Mouse (Mus musculus) lung, postnatal 0 days (tissue): Measurements from ENCODE around the gene Slco1c1.

ENCODE experiments used
- CTCF ChIP-seq: IDR thresholded peaks from 2 replicates; pipeline ENCODE4 v1.5.1; 2016; ENCODE audit warnings: antibody characterized with exemption, mild to moderate bottlenecking
- EP300 ChIP-seq: IDR thresholded peaks from 2 replicates; pipeline ENCODE4 v1.6.1; 2016; ENCODE audit warnings: antibody characterized with exemption, mild to moderate bottlenecking, control low read depth

- TF ChIP-seq EP300 (no peak), CTCF (peak; percentile 31)
Observed at GRCm38 (mm10) chr6:141576646-141577200, 52.6 kb downstream of the Slco1c1 start.
